Mouse (Mus musculus) WW6 (cell line): Measurements from ENCODE around the gene Arl4d.
"Not testable (repeated sequence)": the region's sequence is repeated elsewhere in the genome, so short reads cannot be mapped to it uniquely, and the experiment has no call there.

Experiments used
- DNase-seq: peaks from one replicate; pipeline ENCODE4 v3.0.0-alpha.2; 2013; ENCODE audit warnings: low read depth, low spot score

The Arl4d gene

GRCm38 (mm10) chr11:101645411-101646282 lies 19.7 kb upstream of the Arl4d start:
- DNase-seq, result not testable (repeated sequence)

DNA sequence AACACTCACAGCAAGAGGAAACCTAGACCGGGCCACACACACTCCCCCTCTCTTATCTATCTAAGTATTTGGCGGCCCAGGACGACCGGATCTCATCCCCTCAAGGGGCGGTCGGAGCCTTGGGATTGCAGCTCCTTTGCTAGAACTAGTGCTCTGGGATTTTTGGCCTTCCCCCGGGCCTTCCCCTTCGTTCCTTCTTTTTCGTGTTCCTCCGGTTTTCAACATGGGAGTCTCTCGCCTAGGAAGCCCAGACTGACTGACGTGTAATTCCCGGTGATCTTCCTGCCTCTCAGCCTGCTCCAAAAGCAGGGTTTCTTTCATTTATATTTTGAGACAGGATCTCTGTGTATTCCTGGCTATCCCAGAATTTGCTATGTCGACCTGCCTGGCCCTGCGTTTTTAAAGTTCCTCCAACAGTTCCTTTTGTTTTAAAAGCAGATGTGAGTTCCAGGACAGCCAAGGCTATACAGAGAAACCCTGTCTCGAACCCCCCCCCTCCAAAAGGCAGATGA lies 19.0 kb upstream of the Arl4d start:
- not testable (repeated sequence) for DNase-seq

GRCm38 (mm10) chr11:101647093-101647492 lies 18.2 kb upstream of the Arl4d start:
- DNase-seq, result not testable (repeated sequence)

DNA sequence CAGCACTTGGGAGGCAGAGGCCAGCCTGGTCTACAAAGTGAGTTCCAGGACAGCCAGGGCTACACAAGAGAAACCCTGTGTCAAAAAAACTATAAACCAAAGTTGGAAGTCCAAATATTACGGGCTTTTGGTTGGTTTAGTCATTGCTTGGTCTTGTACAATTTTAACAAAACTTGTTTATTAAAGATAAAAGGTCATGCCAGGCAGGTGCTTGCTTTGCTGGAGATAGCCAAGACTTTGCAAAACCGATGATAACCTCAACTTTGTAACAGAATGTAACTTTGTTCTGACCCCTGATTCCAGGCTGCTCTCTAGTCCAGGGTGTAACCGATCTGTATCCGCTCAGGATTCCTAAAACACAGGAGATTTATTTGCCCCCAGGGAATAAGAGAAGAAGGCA lies 9.0 kb upstream of the Arl4d start:
- DNase-seq, result no peak

DNA sequence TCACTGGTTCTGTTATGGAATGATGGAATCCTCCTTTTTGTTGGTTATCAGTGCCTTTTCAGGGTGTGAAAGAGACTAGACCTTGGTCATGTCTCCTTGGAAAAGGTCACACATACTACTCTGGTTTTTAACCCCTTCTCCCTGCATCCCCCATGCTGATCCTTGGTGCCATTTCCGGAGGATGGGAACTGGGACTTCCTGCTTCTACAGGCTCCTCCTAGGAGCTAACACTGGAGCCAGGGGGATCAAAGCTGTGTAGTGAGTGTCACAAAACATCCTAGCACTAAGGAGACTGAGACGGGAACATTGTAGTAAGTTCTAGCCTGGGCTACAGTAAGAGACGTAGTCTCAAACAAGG lies 7.8 kb upstream of the Arl4d start:
- DNase-seq, result no peak

DNA sequence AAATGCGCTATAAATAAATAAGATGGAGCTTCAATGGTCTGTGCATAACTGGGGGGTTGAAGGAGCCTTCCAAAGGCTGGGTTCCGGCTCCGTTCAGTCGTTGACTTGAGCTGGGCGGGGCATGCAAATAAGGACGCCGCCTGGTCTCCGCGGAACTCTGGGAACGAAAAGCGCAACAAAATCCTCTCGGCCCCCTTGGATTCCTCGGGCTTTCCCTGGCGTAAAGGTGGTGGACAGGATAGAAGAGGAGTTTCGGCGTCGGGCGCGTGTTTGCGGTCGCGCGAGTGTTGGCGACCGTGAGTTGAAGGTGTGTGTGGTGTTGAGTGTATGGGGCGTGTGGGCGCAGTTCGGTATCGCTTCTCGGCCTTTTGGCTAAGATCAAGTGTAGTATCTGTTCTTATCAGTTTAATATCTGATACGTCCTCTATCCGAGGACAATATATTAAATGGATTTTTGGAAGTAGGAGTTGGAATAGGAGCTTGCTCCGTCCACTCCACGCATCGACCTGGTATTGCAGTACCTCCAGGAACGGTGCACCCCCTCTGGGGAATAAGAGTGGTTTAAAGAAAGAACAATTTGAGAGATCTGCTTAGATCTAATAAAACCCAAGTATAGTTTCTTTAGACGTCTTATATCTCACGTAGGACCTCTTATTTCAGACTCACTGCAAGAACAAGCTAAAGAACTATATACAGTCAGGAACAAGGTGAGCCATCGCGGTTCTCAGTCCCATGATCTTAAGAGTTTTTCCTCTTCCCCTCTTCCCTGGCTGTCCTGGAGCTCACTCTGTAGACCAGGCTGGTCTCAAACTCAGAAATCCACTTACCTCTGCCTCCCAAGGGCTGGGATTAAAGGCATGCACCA lies 7.2 kb upstream of the Arl4d start:
- DNase-seq, result peak; percentile 89

DNA sequence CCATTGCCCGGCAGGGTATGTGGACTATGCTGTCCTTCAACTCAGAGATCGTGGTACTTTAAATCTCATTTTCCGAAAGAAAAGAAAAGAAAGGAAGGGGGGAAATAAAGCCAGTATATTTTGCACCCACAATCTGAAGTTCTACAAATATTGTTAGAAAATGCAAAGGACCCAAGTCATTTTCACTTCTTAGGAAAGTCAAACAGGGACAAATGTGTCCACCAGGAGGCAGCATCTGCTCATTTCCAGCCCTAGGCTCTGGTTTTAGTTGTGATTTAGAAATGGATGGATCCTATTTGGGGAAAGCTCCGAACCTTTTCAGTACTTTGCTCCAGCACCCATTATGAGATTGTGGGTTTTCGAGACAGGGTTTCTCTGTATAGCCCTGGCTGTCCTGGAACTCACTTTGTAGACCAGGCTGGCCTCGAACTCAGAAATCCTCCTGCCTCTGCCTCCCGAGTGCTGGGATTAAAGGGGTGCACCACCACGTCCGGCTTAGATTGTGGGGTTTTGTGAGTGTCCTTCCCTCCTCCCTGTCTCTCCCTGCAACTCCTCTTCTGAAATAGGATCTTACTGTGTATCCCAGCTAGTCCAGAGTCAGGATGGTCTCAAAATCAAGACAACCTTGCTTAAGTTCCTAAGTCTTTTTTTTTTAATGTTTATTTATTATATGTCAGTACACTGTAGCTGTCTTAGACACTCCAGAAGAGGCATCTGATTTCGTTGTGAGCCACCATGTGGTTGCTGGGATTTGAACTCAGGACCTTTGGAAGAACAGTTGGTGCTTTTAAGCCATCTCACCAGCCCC lies 6.4 kb upstream of the Arl4d start:
- DNase-seq, result peak; percentile 90

- DNase-seq, result no peak
Measured at GRCm38 (mm10) chr11:101661191-101661590, 4.2 kb upstream of the Arl4d start.

DNA sequence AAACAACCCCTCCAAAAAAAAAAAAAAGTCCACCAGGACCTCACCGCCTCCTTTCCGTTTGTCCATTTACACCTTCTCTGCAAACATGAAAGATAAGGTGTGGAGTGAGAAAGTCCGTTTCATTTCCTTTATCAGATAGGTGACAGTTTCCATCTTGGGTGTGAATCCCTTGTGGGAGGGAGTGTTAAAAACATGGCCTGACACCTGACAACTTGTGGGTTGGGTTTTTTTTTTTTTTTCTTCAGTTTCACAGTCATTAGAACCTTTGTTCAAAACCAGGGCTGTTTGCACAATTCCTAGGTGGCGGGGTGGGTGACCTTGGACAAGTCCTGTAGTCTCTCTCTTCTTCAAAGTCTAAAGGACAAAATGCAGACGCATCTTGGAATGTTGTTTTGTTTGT lies 3.6 kb upstream of the Arl4d start:
- no peak for DNase-seq

DNA sequence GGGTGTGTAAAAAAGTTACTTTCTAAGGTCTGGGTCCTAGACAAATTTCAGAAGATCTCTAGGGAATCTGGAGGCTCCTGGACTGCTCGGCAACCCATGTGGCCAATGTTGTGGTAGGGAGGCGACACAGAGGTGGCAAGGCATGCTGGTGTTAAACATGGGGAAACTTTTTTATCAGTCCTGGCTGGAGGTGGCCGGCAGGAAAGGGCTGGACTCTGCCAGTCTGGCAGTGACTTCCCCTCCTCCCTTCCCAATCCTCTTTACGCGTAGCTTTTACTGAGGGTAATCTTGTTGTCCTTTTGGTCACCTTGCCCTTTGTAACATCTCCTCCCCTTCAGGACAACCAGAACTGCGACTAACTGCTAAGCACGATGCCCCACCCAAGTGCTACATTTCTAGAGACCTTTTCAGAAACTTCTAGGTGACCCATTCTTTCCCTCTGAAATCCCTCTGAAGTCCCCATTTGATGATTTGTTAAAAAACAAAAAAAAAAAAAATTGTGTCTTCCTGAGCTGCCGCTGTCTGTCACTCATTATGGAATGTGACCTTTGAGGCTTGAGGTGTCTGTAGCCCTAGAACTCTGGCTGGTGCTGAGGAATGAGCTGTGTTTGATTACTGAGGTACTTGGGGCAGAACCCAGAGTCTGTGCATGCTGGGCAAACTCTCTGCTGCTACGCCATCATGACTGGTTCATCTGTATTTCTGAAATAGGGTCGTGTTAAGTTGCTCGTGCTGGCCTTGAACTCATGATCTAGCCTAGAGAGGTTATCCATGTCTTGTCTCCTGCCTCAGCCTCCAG lies 1.9 kb upstream of the Arl4d start:
- no peak for DNase-seq

DNA sequence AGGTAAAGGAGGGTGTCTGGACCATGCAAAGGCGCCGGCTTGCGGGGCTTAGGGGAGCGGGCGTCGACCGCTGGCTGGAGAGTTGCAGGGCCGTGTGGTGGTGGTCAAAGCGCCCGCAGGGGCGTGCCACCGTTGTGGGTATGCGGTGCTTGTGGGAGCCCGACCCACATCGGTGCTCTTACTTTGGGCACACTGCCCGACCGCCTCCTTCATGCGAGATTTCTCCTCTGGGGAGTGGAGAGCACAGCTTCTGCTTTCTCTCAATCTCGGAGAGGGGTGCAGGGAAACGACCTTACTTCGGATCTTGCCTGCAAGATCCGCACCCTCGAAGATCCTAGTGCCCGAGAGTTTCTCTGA lies 273 bp downstream of the Arl4d start:
- DNase-seq, result no peak

DNA sequence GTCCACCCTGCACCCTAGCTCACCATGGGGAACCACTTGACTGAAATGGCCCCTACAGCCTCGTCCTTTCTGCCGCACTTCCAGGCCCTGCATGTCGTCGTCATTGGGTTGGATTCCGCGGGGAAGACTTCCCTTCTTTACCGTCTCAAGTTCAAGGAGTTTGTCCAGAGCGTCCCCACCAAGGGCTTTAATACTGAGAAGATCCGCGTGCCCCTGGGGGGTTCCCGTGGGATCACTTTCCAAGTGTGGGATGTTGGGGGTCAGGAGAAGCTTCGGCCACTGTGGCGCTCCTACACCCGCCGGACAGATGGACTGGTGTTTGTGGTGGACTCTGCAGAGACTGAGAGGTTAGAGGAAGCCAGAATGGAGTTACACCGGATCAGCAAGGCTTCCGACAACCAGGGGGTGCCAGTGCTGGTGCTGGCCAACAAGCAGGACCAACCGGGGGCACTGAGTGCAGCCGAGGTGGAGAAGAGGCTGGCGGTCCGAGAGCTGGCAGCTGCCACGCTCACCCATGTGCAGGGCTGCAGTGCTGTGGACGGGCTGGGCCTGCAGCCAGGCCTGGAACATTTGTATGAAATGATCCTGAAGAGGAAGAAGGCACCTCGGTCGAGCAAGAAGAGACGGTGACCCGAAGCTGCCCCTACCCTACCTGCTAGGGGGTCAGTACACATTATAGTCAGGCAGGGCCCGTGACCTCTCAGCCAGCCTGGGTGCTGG lies 1.4 kb downstream of the Arl4d start:
- no peak for DNase-seq

GRCm38 (mm10) chr11:101667871-101668532 lies 2.7 kb downstream of the Arl4d start:
- DNase-seq, result no peak

DNA sequence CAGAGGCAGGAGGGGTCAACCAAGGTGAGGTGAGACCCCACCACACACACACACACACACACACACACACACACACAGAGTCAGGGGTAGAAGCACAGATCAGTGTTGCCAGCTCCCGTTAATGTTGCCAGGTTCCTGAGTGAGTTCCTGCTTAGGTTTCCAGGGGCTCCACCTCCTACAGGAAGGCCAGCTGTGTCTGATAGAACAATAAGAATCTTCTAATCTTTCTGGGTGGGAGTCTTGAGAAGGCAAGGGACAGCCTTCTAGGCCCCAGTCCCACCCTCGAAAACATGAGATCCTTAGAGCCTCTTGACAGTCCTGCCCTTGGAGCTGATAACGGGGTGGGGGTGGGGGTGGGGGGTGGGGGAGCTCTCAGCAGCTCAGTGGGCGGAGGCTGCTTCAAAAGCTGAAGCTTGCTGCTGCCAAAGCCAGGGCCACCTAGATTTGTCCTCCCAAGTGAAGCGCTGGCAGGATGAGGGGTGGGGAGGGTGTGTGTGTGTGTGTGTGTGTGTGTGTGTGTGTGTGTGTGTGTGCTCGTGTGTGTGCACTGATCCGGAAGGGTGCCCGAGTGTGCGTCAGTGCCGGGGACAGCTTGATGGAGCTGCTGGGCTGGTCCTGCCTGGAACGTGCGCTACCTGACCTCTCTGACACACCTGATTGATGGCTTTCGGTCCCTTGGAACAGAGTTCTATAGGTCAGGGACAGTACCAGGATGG lies 3.4 kb downstream of the Arl4d start:
- no peak for DNase-seq

DNA sequence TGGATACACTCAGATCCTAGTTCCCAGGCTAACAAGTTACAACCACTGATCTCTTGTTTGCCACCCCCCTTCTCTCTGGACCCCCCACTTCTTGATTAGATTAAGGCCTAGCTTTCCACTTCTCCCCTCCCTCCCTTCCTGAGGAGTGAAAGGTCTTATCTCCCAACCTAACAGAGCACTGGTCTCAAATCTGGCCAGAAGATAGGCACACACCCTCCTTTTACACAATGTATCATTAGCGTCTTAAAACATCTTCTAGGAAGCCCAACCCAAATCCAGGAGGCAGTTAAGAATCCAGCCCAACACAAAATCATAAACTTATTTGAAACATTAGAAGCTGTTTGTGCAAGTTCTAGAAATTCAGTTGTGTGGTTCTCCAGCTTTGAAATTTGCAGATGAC lies 5.0 kb downstream of the Arl4d start:
- DNase-seq, result no peak

GRCm38 (mm10) chr11:101671255-101671654 lies 5.9 kb downstream of the Arl4d start:
- DNase-seq, result no peak

GRCm38 (mm10) chr11:101673010-101673642 lies 7.8 kb downstream of the Arl4d start:
- peak; percentile 48 for DNase-seq

GRCm38 (mm10) chr11:101674106-101674505 lies 8.8 kb downstream of the Arl4d start:
- no peak for DNase-seq

DNA sequence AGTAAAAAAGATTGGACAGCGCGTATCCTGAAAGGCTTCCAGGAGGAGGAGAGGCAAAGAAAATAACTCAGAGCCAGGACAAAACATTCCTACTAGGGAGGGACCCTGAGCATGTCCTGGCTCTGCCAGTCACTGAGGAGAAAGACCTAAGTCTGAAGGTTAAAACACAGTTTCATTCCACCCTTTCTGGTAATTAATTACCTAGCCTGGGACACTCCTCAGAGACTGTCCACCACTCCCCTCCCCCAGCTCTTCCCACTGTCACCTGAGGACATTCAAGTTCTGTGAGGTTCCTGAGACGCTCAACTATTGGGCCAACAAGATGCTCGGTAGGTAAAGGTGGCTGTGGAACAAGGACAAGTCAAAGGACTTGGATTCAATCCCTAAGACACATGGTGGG lies 10.0 kb downstream of the Arl4d start:
- no peak for DNase-seq
